Mouse (Mus musculus): ENCODE data around the gene Sphk1. TPM values are rescaled to one million over a fixed set of nuclear protein-coding genes. Genes with fewer than 3 reads are reported as not detected.
A peak's percentile ranks its signal among the peaks of the same experiment; 100 is the strongest.
"Not testable (repeated sequence)": the region's sequence is repeated elsewhere in the genome, so short reads cannot be mapped to it uniquely, and the experiment has no call there.

The Sphk1 gene
- 1 to 10 TPM; 1.6 to 2.6 TPM for total RNA-seq (2021)
- long read RNA-seq, experiment 1, partial matches to known transcripts: 0 of 1 reads
- long read RNA-seq, experiment 1, other reads (novel, unspliced or antisense): 0 of 1 reads
- long read RNA-seq, experiment 2, partial matches to known transcripts: 0 of 2 reads
- long read RNA-seq, experiment 2, other reads (novel, unspliced or antisense): 0 of 2 reads

- intact Hi-C loops (cut with DNase I; ENCODE audit: low total_unique reads): no loop called here
- no peak for DNase-seq
These were observed at the start of gene Sphk1 for GRCm38 (mm10) chr11:116530187-116531147. Gene Sphk1 (plus strand): TSS chr11:116530925.

- no peak for DNase-seq
- intact Hi-C loops (cut with DNase I; ENCODE audit: low total_unique reads): no loop called here
These were observed 49.8 kb upstream of the Sphk1 start for GRCm38 (mm10) chr11:116480975-116481374.

GRCm38 (mm10) chr11:116481776-116482175 lies 48.9 kb upstream of the Sphk1 start:
- intact Hi-C loops (cut with DNase I; ENCODE audit: low total_unique reads): no loop called here

GRCm38 (mm10) chr11:116484261-116484660 lies 46.5 kb upstream of the Sphk1 start:
- no peak for DNase-seq
- intact Hi-C loops (cut with DNase I; ENCODE audit: low total_unique reads): no loop called here

More at GRCm38 (mm10) chr11:116481776-116482175, 48.9 kb upstream of the Sphk1 start:
- no peak for DNase-seq

GRCm38 (mm10) chr11:116488207-116488606 lies 42.5 kb upstream of the Sphk1 start:
- DNase-seq: no peak
- intact Hi-C loops (cut with DNase I; ENCODE audit: low total_unique reads): no loop called here

GRCm38 (mm10) chr11:116488693-116489375 lies 41.9 kb upstream of the Sphk1 start:
- intact Hi-C loops (cut with DNase I; ENCODE audit: low total_unique reads): no loop called here

GRCm38 (mm10) chr11:116489771-116490231 lies 40.9 kb upstream of the Sphk1 start:
- intact Hi-C loops (cut with DNase I; ENCODE audit: low total_unique reads): no loop called here
- no peak for DNase-seq

More at GRCm38 (mm10) chr11:116488693-116489375, 41.9 kb upstream of the Sphk1 start:
- no peak for DNase-seq

- peak; percentile 90 for DNase-seq
- intact Hi-C loops (cut with DNase I; ENCODE audit: low total_unique reads): no loop called here
These were observed 40.3 kb upstream of the Sphk1 start for GRCm38 (mm10) chr11:116490232-116491107.

- intact Hi-C loops (cut with DNase I; ENCODE audit: low total_unique reads): no loop called here
- no peak for DNase-seq
These were observed 39.4 kb upstream of the Sphk1 start for GRCm38 (mm10) chr11:116491338-116491737.

GRCm38 (mm10) chr11:116492507-116492906 lies 38.2 kb upstream of the Sphk1 start:
- DNase-seq; intact Hi-C loops (cut with DNase I; ENCODE audit: low total_unique reads): not testable (repeated sequence)

- intact Hi-C loops (cut with DNase I; ENCODE audit: low total_unique reads): no loop called here
- no peak for DNase-seq
These were observed 37.5 kb upstream of the Sphk1 start for GRCm38 (mm10) chr11:116493191-116493590.

- intact Hi-C loops (cut with DNase I; ENCODE audit: low total_unique reads): no loop called here
- DNase-seq: peak; percentile 59
These were observed 36.9 kb upstream of the Sphk1 start, which contains the start of gene Prpsap1 for GRCm38 (mm10) chr11:116493795-116494252. Gene Prpsap1 (minus strand): TSS chr11:116494202.

GRCm38 (mm10) chr11:116494474-116495174 lies 36.1 kb upstream of the Sphk1 start:
- DNase-seq: peak; percentile 83
- intact Hi-C loops (cut with DNase I; ENCODE audit: low total_unique reads): no loop called here

- intact Hi-C loops (cut with DNase I; ENCODE audit: low total_unique reads): no loop called here
- no peak for DNase-seq
These were observed 33.4 kb upstream of the Sphk1 start for GRCm38 (mm10) chr11:116497313-116497712.

GRCm38 (mm10) chr11:116498596-116498995 lies 32.1 kb upstream of the Sphk1 start:
- intact Hi-C loops (cut with DNase I; ENCODE audit: low total_unique reads): no loop called here

GRCm38 (mm10) chr11:116499018-116499417 lies 31.7 kb upstream of the Sphk1 start:
- intact Hi-C loops (cut with DNase I; ENCODE audit: low total_unique reads): no loop called here

More at GRCm38 (mm10) chr11:116498596-116498995, 32.1 kb upstream of the Sphk1 start:
- DNase-seq: no peak

GRCm38 (mm10) chr11:116501005-116501746 lies 29.5 kb upstream of the Sphk1 start:
- DNase-seq: no peak
- intact Hi-C loops (cut with DNase I; ENCODE audit: low total_unique reads): loop anchor here (2.0 kb wide), 1 partner anchor 32 kb away; no protein-coding TSS in a partner anchor

More at GRCm38 (mm10) chr11:116499018-116499417, 31.7 kb upstream of the Sphk1 start:
- no peak for DNase-seq
